Mouse (Mus musculus) G1E (cell line): ENCODE measurements at regions not wholly inside any gene's neighbourhood (a gene's known extent, or its start where the extent isn't known, plus 50 kb on each side); places are given as distances from the start of the nearest gene placed in this dataset.

Experiments used
- CTCF ChIP-seq: IDR thresholded peaks from 2 replicates; pipeline ENCODE4 v1.5.1; 2012; ENCODE audit warnings: low read depth, low read length, inconsistent platforms, mixed read lengths
- POLR2AphosphoS5 ChIP-seq: IDR thresholded peaks from 2 replicates; pipeline ENCODE4 v1.6.1; 2012; ENCODE audit warnings: low read depth, low read length, inconsistent platforms; ENCODE audit not compliant: insufficient replicate concordance
- TAL1 ChIP-seq: conservative IDR thresholded peaks from 2 replicates; pipeline ENCODE4 v1.6.1; 2012; ENCODE audit warnings: low read depth, low read length, inconsistent platforms, mixed read lengths

DNA sequence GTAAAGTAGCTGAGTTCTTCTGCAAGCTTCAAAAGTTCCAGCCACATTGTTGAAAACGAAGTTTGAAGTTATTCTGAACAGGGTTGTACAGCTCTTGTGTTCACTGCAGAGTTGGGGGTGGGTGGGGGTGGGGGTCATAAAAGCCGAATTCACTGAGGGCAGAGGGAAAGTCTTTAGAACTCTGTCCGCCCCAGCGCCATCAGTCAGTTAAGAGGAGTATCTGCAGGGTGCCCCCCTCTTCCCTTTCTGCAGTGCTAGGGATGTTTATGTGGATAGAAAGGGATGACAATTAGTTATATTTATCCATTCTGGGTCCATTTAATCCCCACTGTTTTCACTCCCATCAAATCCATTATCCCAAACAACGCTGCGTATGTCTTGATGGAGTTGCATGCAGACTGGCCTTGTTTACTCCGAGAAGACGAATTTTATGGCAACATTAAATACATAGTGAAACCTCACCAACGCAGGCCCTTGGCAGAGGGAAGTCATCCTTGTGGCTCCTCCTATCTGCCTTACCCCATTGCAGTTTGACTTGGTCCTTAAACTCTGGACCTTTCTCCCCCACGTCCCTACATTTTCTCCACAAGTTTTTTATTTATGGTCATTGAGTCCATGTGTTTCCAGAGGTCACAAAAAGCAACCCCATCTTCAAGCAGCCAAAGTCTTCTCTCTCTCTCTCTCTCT, 526.8 kb upstream of the Sall1 start:
- TF ChIP-seq TAL1 (no peak), CTCF (no peak), POLR2AphosphoS5 (no peak)
